Mouse (Mus musculus) spleen, embryonic (tissue): ENCODE measurements around the gene Cox16.

Source experiments
- CTCF ChIA-PET: fragments of 350-600 bp; sonication (Branson Sonifier 250); formaldehyde crosslinking; loops from one replicate; lab custom pipeline; 2022; lab: Charles Lee

The Cox16 gene

GRCm38 (mm10) chr12:81324991-81325390 lies 159.9 kb downstream of the Cox16 start:
- CTCF ChIA-PET: no interaction called here

DNA sequence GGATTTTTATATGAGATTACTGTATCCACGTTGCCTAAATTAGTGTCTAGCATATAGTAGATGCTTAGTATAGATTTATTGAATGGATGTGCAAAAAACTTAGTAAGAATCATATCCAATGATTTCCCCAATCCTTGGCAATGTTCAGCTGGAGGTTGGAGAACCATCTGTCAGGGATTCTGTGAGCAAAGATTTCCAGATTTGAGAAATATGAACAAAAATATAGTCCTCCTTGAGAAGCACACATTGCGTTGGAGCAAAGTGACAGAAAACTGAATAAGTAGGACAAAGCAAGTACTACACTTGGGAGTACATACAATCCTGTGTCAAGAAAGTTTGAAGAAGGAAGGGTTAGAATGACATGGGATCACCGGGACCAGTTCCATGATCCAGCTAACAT lies 160.8 kb downstream of the Cox16 start:
- CTCF ChIA-PET: no interaction called here

- CTCF ChIA-PET: no interaction called here
Observed at GRCm38 (mm10) chr12:81321021-81321420, 163.9 kb downstream of the Cox16 start.

DNA sequence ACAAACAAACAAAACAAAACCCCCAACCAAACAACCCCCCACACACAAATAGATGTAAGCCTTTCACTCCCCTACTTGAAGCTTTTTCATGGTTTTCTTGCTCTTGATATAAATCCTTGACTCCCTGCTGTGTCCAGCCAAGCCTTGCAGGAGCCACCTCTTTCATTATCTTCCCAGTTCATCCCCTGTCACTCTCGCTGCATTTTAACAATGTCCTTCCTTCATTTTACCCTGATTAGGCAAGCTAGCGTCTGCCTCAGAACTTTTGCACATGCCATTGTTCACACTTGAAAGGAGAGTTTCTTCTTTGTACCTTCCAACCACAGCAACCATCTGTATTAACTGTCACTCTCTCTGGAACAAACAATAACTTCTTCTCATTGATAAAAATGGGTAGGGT lies 167.1 kb downstream of the Cox16 start:
- CTCF ChIA-PET: no interaction called here

GRCm38 (mm10) chr12:81315953-81316352 lies 169.0 kb downstream of the Cox16 start:
- CTCF ChIA-PET: no interaction called here
